Mouse (Mus musculus) intestine, embryonic 16.5 days (tissue): ENCODE measurements at regions not wholly inside any gene's neighbourhood (a gene's known extent, or its start where the extent isn't known, plus 50 kb on each side); places are given as distances from the start of the nearest gene placed in this dataset.
"Not testable (repeated sequence)": the region's sequence is repeated elsewhere in the genome, so short reads cannot be mapped to it uniquely, and the experiment has no call there.

Source experiments
- ATAC-seq: fragments of 200-750 bp; cut with Nextera tagmentation; 2 replicates; pipeline ENCODE4 v1.8.0; 2017; ENCODE audit warnings: moderate TSS enrichment, moderate library complexity
- H3K27ac ChIP-seq: fragments of 300-500 bp; sonication (generic); 2 replicates; pipeline ENCODE4 v1.5.1; 2014; ENCODE audit warnings: mild to moderate bottlenecking, low read length
- H3K27me3 ChIP-seq: fragments of 300-500 bp; sonication (generic); replicated peaks from 2 replicates; pipeline ENCODE4 v1.6.1; 2014; ENCODE audit warnings: low read length, control low read depth, mixed read lengths; ENCODE audit not compliant: control insufficient read depth, insufficient read depth
- H3K36me3 ChIP-seq: fragments of 300-500 bp; sonication (generic); 2 replicates; pipeline ENCODE4 v1.6.1; 2014; ENCODE audit warnings: low read length, control low read depth; ENCODE audit not compliant: control insufficient read depth, insufficient read depth
- H3K4me1 ChIP-seq: fragments of 300-500 bp; sonication (generic); 2 replicates; pipeline ENCODE4 v1.6.1; 2014; ENCODE audit warnings: low read length, control low read depth, mixed read lengths; ENCODE audit not compliant: control insufficient read depth, insufficient read depth
- H3K4me2 ChIP-seq: fragments of 300-500 bp; sonication (generic); 2 replicates; pipeline ENCODE4 v1.6.1; 2014; ENCODE audit warnings: low read depth, low read length, control low read depth
- H3K4me3 ChIP-seq: fragments of 300-500 bp; sonication (generic); 2 replicates; pipeline ENCODE4 v1.5.1; 2014; ENCODE audit warnings: mild to moderate bottlenecking, low read length
- H3K9ac ChIP-seq: fragments of 300-500 bp; sonication (generic); 2 replicates; pipeline ENCODE4 v1.6.1; 2014; ENCODE audit warnings: low read depth, low read length
- H3K9me3 ChIP-seq: fragments of 300-500 bp; sonication (generic); 2 replicates; pipeline ENCODE4 v1.6.1; 2016; ENCODE audit warnings: low read length, control low read depth; ENCODE audit not compliant: control insufficient read depth
- WGBS: fragments of 180-500 bp; shearing (Covaris S2); extraction: QIAGEN DNeasy Blood & Tissue Kit; methylation state at CpG from one replicate; pipeline ENCODE4 v1.1.7; 2014; 5-methylcytosine and 5-hydroxymethylcytosine counted together

- H3K9ac ChIP-seq = no peak overlapping the region
- no peaks in the 10 kb centered on the region for H3K27me3 ChIP-seq
- WGBS = 82% methylated on average over 10 of the region's 10 CpGs
- no peak overlapping the region for H3K4me2 ChIP-seq
- ATAC-seq = no peak
- no peak overlapping the region for H3K4me3 ChIP-seq
- H3K9me3 ChIP-seq = no peaks in the 10 kb centered on the region
- H3K4me1 ChIP-seq = peaks cover 7% of the 10 kb centered on the region; the same call in 1 of the 2 replicates
- H3K27ac ChIP-seq = no peak overlapping the region
- H3K36me3 ChIP-seq = no peaks in the 10 kb centered on the region
Observed at GRCm38 (mm10) chr4:124389067-124389466, 221.5 kb downstream of the 3100002H09Rik start.

GRCm38 (mm10) chr4:124385106-124386055, 225.2 kb downstream of the 3100002H09Rik start:
- Histone ChIP-seq H3K9ac (no peak overlapping the region), H3K4me3 (no peak overlapping the region), H3K36me3 (no peaks in the 10 kb centered on the region), H3K27ac (no peak overlapping the region), H3K4me1 (peaks cover 7% of the 10 kb centered on the region; the same call in 1 of the 2 replicates), H3K4me2 (no peak overlapping the region), H3K9me3 (no peaks in the 10 kb centered on the region), H3K27me3 (no peaks in the 10 kb centered on the region)
- WGBS = 23% methylated on average over 11 of the region's 11 CpGs
- ATAC-seq = no peak

- H3K27me3 ChIP-seq = no peaks in the 10 kb centered on the region
- ATAC-seq = no peak
- H3K36me3 ChIP-seq = no peaks in the 10 kb centered on the region
- no peaks in the 10 kb centered on the region for H3K9me3 ChIP-seq
- no peak overlapping the region for H3K9ac ChIP-seq
- 68% methylated on average over 5 of the region's 5 CpGs for WGBS
- H3K27ac ChIP-seq = no peak overlapping the region
- no peak overlapping the region for H3K4me3 ChIP-seq
- H3K4me2 ChIP-seq = no peak overlapping the region
- no peaks in the 10 kb centered on the region for H3K4me1 ChIP-seq
Observed at GRCm38 (mm10) chr4:124376504-124376903, 234.1 kb downstream of the 3100002H09Rik start.

- ATAC-seq = no peak
Observed at GRCm38 (mm10) chr4:124375581-124375980, 235.0 kb downstream of the 3100002H09Rik start.

GRCm38 (mm10) chr4:124368831-124369230, 241.8 kb downstream of the 3100002H09Rik start:
- 85% methylated on average over 3 of the region's 3 CpGs for WGBS

More at GRCm38 (mm10) chr4:124375581-124375980, 235.0 kb downstream of the 3100002H09Rik start:
- Histone ChIP-seq H3K27me3 (no peaks in the 10 kb centered on the region), H3K4me3 (no peak overlapping the region), H3K4me2 (no peak overlapping the region), H3K9ac (no peak overlapping the region), H3K4me1 (no peaks in the 10 kb centered on the region), H3K9me3 (no peaks in the 10 kb centered on the region), H3K36me3 (no peaks in the 10 kb centered on the region), H3K27ac (no peak overlapping the region)
- WGBS = 55% methylated on average over 6 of the region's 6 CpGs

GRCm38 (mm10) chr4:124368085-124368484, 242.5 kb downstream of the 3100002H09Rik start:
- Histone ChIP-seq H3K36me3 (no peaks in the 10 kb centered on the region), H3K4me2 (no peak overlapping the region), H3K27me3 (no peaks in the 10 kb centered on the region), H3K9me3 (no peaks in the 10 kb centered on the region), H3K27ac (no peak overlapping the region), H3K4me3 (no peak overlapping the region), H3K4me1 (no peaks in the 10 kb centered on the region), H3K9ac (no peak overlapping the region)
- ATAC-seq = no peak
- WGBS = 81% methylated on average over 10 of the region's 10 CpGs

More at GRCm38 (mm10) chr4:124368831-124369230, 241.8 kb downstream of the 3100002H09Rik start:
- no peak for ATAC-seq
- no peak overlapping the region for H3K4me3 ChIP-seq
- H3K9me3 ChIP-seq = no peaks in the 10 kb centered on the region
- H3K4me2 ChIP-seq = no peak overlapping the region
- H3K9ac ChIP-seq = no peak overlapping the region
- H3K4me1 ChIP-seq = no peaks in the 10 kb centered on the region
- H3K36me3 ChIP-seq = no peaks in the 10 kb centered on the region
- no peak overlapping the region for H3K27ac ChIP-seq
- no peaks in the 10 kb centered on the region for H3K27me3 ChIP-seq

GRCm38 (mm10) chr4:124360578-124360908, 250.1 kb downstream of the 3100002H09Rik start:
- WGBS = 64% methylated on average over 6 of the region's 6 CpGs
- ATAC-seq = no peak
- H3K27me3 ChIP-seq = 0 out of 2 replicates have a peak, but pooled peaks cover 2% of the 10 kb centered on the region
- H3K4me2 ChIP-seq = no peak overlapping the region
- no peaks in the 10 kb centered on the region for H3K36me3 ChIP-seq
- no peaks in the 10 kb centered on the region for H3K9me3 ChIP-seq
- no peak overlapping the region for H3K9ac ChIP-seq
- H3K4me3 ChIP-seq = no peak overlapping the region
- no peaks in the 10 kb centered on the region for H3K4me1 ChIP-seq
- H3K27ac ChIP-seq = no peak overlapping the region

GRCm38 (mm10) chr4:124359707-124360577, 250.7 kb downstream of the 3100002H09Rik start:
- H3K4me3 ChIP-seq = no peak overlapping the region
- H3K9ac ChIP-seq = no peak overlapping the region
- H3K27me3 ChIP-seq = 0 out of 2 replicates have a peak, but pooled peaks cover 2% of the 10 kb centered on the region
- H3K9me3 ChIP-seq = no peaks in the 10 kb centered on the region
- WGBS = 42% methylated on average over 13 of the region's 13 CpGs
- no peak overlapping the region for H3K4me2 ChIP-seq
- no peak for ATAC-seq
- H3K27ac ChIP-seq = no peak overlapping the region
- no peaks in the 10 kb centered on the region for H3K4me1 ChIP-seq
- H3K36me3 ChIP-seq = no peaks in the 10 kb centered on the region

- H3K4me1 ChIP-seq, H3K36me3 ChIP-seq, H3K27ac ChIP-seq, H3K4me3 ChIP-seq, H3K9me3 ChIP-seq, H3K4me2 ChIP-seq, H3K9ac ChIP-seq, H3K27me3 ChIP-seq: not testable (repeated sequence)
- ATAC-seq = peak; percentile 60
- WGBS = 0% methylated on average over 2 of the region's 8 CpGs
Observed at GRCm38 (mm10) chr4:124358456-124358855, 252.1 kb downstream of the 3100002H09Rik start.
